In genomic region chr15:51503341-51503740, GRCm38 (mm10) we compare ENCODE assay signal across 9 mouse cellular contexts.
DNase-seq lines count a peak whose midpoint lies in the region; ATAC-seq lines count a peak whose summit lies in the region.
"Had no signal": no experiment of that assay in that cellular context is flagged by ENCODE, and none has a peak within 500 bp of the region (broad histone marks: within the 10 kb centered on the region; RNA-seq: fewer than 3 reads in every experiment).

No protein-coding gene starts in this region.

- no peak for ATAC-seq in heart, embryonic 11.5 days (replicated peaks; ENCODE audit: insufficient number of reproducible peaks, low FRiP score, low TSS enrichment)
- ATAC-seq in forebrain, embryonic 11.5 days (replicated peaks; ENCODE audit: low FRiP score) = no peak
- ATAC-seq in limb, embryonic 12.5 days (ENCODE audit: insufficient number of reproducible peaks, insufficient read depth, low FRiP score, low TSS enrichment, low read depth) = peak; percentile 49; the same call in 1 of the 2 replicates
- ATAC-seq in CD4-positive, CD25-positive, alpha-beta regulatory T cell, adult 4 months = no peak

- H3K36me3 ChIP-seq in heart, embryonic 11.5 days (ENCODE audit: control insufficient read depth, insufficient read depth, low read length) = no peaks in the 10 kb centered on the region
- no peaks in the 10 kb centered on the region for H3K36me3 ChIP-seq in heart, embryonic 10.5 days
- no peaks in the 10 kb centered on the region for H3K36me3 ChIP-seq in forebrain, embryonic 11.5 days (ENCODE audit: control insufficient read depth, insufficient read depth, low read length)
- no peaks in the 10 kb centered on the region for H3K36me3 ChIP-seq in limb, embryonic 12.5 days

- H3K27ac ChIP-seq in heart, embryonic 11.5 days (ENCODE audit: low read depth, low read length) = no peak overlapping the region
- H3K27ac ChIP-seq in heart, embryonic 10.5 days = no peak overlapping the region
- no peak overlapping the region for H3K27ac ChIP-seq in forebrain, embryonic 11.5 days (ENCODE audit: low read depth, low read length)
- H3K27ac ChIP-seq in limb, embryonic 12.5 days = peak overlapping the region; percentile 87

- peak overlapping the region; percentile 37 for H3K4me2 ChIP-seq in heart, embryonic 11.5 days
- H3K4me2 ChIP-seq in forebrain, embryonic 11.5 days (ENCODE audit: low read depth, low read length, severe bottlenecking) = peak overlapping the region; percentile 20; the same call in 1 of the 2 replicates
- peak overlapping the region; percentile 41 for H3K4me2 ChIP-seq in limb, embryonic 12.5 days

- WGBS in heart, embryonic 11.5 days (ENCODE audit: insufficient replicate concordance) = 17% methylated on average over 8 of the region's 8 CpGs
- 20% methylated on average over 8 of the region's 8 CpGs for WGBS in heart, embryonic 10.5 days
- 19% methylated on average over 8 of the region's 8 CpGs for WGBS in forebrain, embryonic 11.5 days
- 6% methylated on average over 8 of the region's 8 CpGs for WGBS in limb, embryonic 12.5 days

- no peak for DNase-seq in heart, embryonic 10.5 days (ENCODE audit: low spot score)
- DNase-seq in MN1 (ENCODE audit: low spot score) = peak; percentile 20
- DNase-seq in forebrain, embryonic 11.5 days (ENCODE audit: low spot score) = peak; percentile 57
- DNase-seq in cerebellum, adult 11-12 months = no peak
- DNase-seq in cerebellum, adult 11 months = no peak
- DNase-seq: lung, postnatal 4 days had no signal

- no peaks in the 10 kb centered on the region for H3K9me3 ChIP-seq in heart, embryonic 11.5 days (replicated peaks; ENCODE audit: control insufficient read depth, low read length)
- no peaks in the 10 kb centered on the region for H3K9me3 ChIP-seq in heart, embryonic 10.5 days
- no peaks in the 10 kb centered on the region for H3K9me3 ChIP-seq in forebrain, embryonic 11.5 days (ENCODE audit: control insufficient read depth, low read length)
- no peaks in the 10 kb centered on the region for H3K9me3 ChIP-seq in limb, embryonic 12.5 days

- no peak overlapping the region for H3K9ac ChIP-seq in heart, embryonic 11.5 days (ENCODE audit: low read depth, low read length)
- no peak overlapping the region for H3K9ac ChIP-seq in forebrain, embryonic 11.5 days (ENCODE audit: low read length)
- no peak overlapping the region for H3K9ac ChIP-seq in limb, embryonic 12.5 days (replicated peaks)

- H3K4me3 ChIP-seq in heart, embryonic 11.5 days (ENCODE audit: low read depth, low read length) = no peak overlapping the region
- H3K4me3 ChIP-seq in heart, embryonic 10.5 days = no peak overlapping the region
- H3K4me3 ChIP-seq in forebrain, embryonic 11.5 days (ENCODE audit: low read depth, low read length) = no peak overlapping the region
- no peak overlapping the region for H3K4me3 ChIP-seq in limb, embryonic 12.5 days (replicated peaks)

- peaks cover 6% of the 10 kb centered on the region; the same call in 1 of the 2 replicates for H3K4me1 ChIP-seq in heart, embryonic 11.5 days (ENCODE audit: control insufficient read depth, insufficient read depth, low read length)
- peaks cover 9% of the 10 kb centered on the region; the same call in 1 of the 2 replicates for H3K4me1 ChIP-seq in heart, embryonic 10.5 days
- no peaks in the 10 kb centered on the region for H3K4me1 ChIP-seq in forebrain, embryonic 11.5 days (replicated peaks; ENCODE audit: control insufficient read depth, insufficient read depth, low read length)
- peaks cover 36% of the 10 kb centered on the region for H3K4me1 ChIP-seq in limb, embryonic 12.5 days (replicated peaks)

- no peaks in the 10 kb centered on the region for H3K27me3 ChIP-seq in heart, embryonic 11.5 days (ENCODE audit: control insufficient read depth, insufficient read depth, low read length)
- H3K27me3 ChIP-seq in heart, embryonic 10.5 days (ENCODE audit: insufficient read depth, poor library complexity, severe bottlenecking) = no peaks in the 10 kb centered on the region
- H3K27me3 ChIP-seq in forebrain, embryonic 11.5 days (ENCODE audit: control insufficient read depth, insufficient read depth, low read length) = no peaks in the 10 kb centered on the region
- H3K27me3 ChIP-seq in limb, embryonic 12.5 days = no peaks in the 10 kb centered on the region

Comparison
In these comparisons a context has a peak if more than half of its experiments do, and no peak if none do; other contexts are left out.
1. DNase-seq: peak in MN1 (single experiment) and forebrain, embryonic 11.5 days (single experiment); none in heart, embryonic 10.5 days (single experiment), cerebellum, adult 11-12 months (single experiment) and cerebellum, adult 11 months (single experiment).
2. Peak in every context shown above with its lines, with median percentiles within 50 percentile points of each other: H3K4me2 ChIP-seq.